Mouse (Mus musculus): Measurements from ENCODE around the gene Rasl10a.

GRCm38 (mm10) chr11:5009354-5010074 is 48.4 kb upstream of the Rasl10a start:
- TF ChIP-seq CTCF (IDR thresholded peaks at IDR 0.05; ENCODE audit: extremely low read depth, insufficient read length, insufficient replicate concordance, low read depth, low read length), result no peak
- TF ChIP-seq POLR2A (IDR thresholded peaks at IDR 0.05; ENCODE audit: low read depth, low read length), result no peak

Data from small intestine, adult 2 months (tissue).